Mouse (Mus musculus): ENCODE data around the gene Trappc3.
"Not testable (repeated sequence)": the region's sequence is repeated elsewhere in the genome, so short reads cannot be mapped to it uniquely, and the experiment has no call there.

Gene Trappc3

DNA sequence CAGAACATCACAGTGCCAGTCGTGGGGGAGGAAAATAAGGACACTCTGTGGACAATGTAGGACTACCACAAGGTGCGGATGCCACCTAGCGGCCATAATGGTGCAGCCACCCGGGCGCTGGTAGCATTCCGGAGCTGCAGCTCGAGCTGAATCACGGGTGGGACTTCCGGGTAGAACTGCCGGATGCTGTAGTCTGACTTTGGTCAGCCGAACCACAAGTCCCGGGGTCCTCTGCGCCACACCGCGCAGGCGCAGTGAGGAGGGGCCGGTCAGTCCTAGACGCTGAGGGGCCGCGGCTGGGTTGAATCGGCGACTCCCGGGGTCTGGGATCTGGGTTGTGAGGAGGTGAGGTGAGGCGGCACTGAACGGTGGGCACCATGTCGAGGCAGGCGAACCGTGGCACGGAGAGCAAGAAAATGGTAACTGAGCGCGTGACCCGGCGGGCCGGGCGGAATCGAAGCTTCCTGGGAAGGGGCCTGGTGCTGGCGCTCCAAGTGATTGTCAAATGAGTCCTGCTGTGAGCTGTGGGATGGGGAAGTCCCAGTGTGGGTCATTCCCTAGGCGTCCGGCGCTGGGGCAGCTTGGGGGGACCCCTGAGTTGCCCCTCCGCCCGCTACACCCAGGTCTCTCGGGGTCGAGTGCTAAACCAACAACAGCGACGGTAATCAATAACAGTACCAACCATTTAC is at the start of gene Trappc3:
Gene Trappc3, plus strand, starts transcription at position 207 of the 689 bp plus-strand sequence.
- in situ Hi-C loops (cut with MseI, MboI): loop anchor here (5.0 kb wide), 1 partner anchor 35 kb away; no protein-coding TSS in a partner anchor

DNA sequence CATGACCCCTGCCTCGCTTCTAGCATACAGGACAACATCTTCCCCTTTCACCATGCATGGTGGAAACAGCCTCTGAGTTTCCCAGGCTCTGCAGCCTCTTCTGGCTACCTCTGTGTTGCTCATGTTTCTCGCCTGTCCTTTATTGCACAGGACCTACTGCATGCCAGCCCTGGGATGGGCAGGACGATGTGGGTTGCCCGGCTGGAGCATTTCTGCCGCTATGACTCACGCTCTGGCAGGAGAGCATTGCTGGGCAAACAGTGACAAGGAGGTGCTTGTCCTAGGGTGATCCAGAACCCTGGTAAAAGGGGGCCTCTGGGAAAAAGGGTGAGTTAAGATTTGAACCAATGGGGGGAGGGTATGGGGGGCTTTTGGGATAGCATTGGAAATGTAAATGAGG is 44.4 kb upstream of the Trappc3 start:
- in situ Hi-C loops (cut with MseI, MboI): no loop called here

DNA sequence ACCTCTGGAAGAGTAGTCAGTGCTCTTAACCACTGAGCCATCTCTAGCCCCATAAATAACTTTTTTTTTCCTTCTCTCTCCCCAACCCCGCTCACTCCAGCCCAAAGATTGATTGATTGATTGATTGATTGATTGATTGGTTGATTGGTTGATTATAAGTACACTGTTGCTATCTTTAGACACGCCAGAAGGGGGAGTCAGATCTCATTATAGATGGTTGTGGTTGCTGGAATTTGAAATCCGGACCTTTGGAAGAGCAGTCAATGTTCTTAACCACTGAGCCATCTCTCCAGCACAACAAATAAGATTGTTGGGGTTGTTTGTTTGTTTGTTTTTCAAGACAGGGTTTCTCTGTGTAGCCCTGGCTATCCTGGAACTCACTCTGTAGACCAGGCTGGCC is 42.6 kb upstream of the Trappc3 start:
- in situ Hi-C loops (cut with MseI, MboI): not testable (repeated sequence)

DNA sequence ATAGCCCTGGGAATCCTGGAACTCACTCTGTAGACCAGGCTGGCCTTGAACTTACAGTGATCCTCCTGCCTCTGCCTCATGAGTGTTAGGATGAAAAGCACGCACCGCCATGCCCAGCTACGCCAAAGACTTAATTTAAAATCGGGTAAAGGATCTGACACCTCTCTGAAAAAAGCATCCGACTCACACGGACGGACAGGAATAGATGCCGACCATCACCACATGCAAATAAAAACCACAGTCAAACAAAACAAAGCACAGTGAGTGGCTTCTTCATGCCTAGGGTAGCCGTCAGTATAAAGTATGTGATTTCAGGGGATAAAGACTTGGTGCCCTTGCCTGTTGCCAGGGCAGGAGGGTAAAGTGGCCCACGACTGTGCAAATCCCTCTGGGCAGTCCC is 42.1 kb upstream of the Trappc3 start:
- in situ Hi-C loops (cut with MseI, MboI): loop anchor here (10.0 kb wide), 1 partner anchor 85 kb away; no protein-coding TSS in a partner anchor

DNA sequence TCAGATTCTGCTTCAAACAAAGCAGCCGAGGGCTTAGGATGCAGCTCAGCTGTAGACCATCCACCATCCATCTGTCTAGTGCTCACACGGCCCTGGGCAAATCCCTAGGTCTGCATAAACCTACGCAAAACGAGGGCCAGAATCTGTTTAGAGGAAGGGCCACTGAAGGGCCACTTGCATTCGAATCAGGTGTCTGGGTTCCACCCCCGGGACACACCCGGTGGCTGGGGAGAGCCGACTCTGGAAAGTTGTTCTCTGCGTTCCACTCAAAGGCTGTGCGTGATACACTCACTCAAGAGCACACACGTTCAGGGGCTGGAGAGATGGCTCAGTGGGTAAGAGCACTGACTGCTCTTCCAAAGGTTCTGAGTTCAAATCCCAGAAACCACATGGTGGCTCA is 39.5 kb upstream of the Trappc3 start:
- in situ Hi-C loops (cut with MseI, MboI): loop anchor here (10.0 kb wide), 1 partner anchor 82 kb away; no protein-coding TSS in a partner anchor

DNA sequence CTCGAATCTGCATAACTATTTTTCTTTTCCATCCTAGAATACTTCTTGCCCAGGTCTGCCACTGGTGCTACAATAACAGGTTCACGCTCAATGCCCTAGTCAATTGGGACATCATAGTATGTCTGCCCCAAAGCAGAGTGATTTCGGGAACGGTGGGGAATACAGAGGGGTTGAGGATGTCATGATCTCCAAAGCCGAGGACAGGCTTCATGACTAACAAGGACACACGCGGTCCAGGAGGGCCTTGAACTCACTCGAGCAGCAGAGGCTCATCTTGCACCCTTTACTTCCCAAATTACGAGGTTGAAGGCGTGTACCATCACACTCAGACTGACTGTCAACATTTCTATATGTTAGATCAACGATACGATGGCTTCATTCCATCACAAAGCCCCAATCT is 35.5 kb upstream of the Trappc3 start:
- in situ Hi-C loops (cut with MseI, MboI): loop anchor here (5.0 to 10.0 kb wide), 2 partner anchors 36 to 78 kb away; partner anchors contain the start of gene Trappc3 (in 2 of the 2)

DNA sequence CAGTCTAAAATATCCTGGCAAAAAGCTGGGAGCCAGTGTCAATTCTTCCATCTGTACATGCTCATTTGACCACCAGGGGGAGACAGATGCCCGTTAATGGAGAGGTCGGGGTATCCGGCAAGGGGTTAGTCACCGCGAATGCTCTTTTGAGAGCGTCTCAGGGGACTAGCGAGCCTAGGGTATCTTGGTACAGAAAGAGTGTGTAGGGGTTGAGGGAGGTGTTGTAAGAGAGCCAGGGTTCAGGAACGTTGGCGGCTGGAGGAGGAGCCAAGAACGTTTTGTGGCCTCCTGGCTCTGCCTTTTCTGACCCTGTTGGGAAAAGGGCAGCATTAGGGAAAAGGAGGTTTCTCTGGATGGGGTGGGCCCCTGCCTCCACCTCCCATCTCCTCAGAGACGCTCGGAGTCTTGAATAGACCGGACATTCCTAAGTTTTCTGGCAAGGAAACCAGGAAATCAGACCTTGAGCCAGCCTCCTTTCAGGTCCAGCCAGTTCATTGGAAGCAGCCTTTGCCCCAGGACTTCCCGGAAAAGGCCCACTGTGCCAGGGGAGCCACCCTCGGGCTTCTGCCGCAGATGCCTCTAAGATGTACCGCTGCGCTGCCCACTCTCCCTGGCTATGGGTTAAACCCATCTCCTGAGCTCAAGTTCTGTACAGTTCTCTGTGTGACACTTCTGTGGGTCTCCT is 34.9 kb upstream of the Trappc3 start:
- in situ Hi-C loops (cut with MseI, MboI): loop anchor here (5.0 to 10.0 kb wide), 2 partner anchors 35 to 78 kb away; partner anchors contain the start of gene Trappc3 (in 2 of the 2)

DNA sequence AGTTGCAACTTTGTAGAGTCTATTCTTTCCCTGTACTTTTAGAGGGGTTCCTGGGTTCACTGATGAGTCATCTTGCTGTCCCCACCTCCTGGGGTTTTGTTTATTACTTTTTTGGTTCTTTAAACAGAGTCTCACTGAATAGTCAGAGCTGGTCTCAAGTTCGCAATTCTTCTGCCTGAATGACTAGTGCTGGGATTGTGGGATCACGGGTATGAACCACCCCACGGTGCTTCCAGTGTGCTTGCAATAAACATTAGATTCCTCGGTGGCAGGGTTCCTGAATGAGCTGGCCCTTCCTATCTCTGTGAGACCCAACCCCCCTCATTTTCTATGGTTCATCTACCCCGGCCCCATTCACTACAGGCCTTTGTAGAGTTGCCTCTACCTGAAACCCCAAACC is 34.0 kb upstream of the Trappc3 start:
- in situ Hi-C loops (cut with MseI, MboI): loop anchor here (5.0 to 10.0 kb wide), 2 partner anchors 34 to 77 kb away; partner anchors contain the start of gene Trappc3 (in 2 of the 2)

DNA sequence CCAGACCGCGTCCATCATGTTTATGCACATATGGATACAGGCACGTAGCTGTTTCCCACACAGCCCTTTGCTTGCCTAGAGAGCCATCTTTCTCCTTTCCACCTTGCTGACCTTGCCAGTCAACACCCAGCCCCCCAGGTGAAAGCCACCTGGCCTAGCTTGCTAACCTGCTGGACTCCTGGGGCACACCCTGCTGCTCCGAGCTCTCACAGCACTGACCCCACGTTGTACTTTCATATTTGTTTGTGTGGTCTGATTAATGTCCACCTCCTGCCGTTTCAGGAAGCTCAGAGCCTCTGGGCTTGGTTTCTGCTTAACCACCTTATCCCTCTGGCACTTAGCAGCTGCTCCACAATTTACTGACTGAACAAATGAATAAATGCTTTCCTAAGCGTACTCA is 32.2 kb upstream of the Trappc3 start:
- in situ Hi-C loops (cut with MseI, MboI): loop anchor here (5.0 to 10.0 kb wide), 2 partner anchors 32 to 75 kb away; partner anchors contain the start of gene Trappc3 (in 2 of the 2)

DNA sequence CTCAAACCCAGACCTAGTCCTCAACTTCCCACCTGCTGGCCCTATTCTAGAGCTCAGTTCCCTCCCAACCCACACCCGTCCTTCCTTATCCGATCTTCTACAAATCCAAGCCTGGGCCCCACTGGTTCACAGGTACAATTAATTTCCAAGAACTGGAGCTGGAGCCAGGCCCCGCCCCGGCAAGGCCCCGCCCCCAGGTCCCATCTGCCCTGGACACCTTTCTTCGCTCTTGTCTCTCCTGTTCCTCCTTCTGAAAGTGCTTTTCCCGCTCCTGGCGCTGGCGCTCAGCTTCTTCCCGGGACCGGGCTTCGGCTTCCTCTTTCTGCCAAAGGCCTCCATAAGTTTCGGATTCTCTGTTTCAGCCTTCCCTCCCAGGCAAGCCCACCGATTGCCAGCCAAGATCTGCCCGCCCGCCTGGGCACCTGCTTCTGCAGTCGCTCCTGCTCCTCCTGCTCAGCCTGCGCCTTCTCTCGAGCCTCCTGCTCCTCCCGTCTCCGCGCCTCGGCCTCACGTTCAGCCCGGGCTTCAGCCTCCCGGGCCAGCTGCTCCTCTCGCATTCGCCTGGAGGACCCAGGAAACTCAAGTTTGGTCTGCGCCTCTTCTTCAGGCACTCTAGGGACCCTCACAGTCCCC is 28.3 kb upstream of the Trappc3 start:
- in situ Hi-C loops (cut with MseI, MboI): no loop called here

DNA sequence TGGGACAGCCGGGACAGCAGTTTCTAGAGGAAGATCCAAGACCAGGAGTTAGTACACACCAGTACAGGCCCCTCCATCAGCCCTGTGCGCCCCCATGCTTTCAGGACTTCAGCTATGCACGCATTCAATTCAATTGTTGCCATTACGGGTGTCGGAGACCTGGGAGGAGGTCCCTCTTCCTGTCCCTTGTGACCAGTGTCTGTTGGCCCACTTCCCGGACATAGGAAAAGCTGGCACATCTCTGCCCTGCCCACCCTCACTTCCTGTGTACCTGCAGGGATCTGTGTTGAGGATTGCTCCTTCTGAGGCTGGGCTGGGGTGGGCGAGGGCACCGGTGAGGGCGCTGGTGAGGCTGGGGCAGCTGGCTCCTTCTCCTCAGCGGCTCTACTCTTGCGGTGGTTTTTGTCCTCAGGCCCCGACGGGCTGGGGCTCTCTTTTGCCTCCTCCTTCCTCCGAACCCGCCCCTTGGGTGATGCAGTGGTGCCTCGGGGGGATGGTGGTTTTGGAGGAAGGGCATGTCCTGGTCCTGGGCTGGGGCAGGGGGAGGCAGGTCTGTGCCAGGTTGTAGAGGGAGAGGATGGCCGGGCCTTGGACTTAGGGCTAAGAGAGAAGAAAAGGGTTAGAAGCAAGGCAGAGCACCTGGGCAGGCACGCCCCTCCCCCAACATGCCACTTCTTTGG is 27.5 kb upstream of the Trappc3 start:
- in situ Hi-C loops (cut with MseI, MboI): no loop called here

DNA sequence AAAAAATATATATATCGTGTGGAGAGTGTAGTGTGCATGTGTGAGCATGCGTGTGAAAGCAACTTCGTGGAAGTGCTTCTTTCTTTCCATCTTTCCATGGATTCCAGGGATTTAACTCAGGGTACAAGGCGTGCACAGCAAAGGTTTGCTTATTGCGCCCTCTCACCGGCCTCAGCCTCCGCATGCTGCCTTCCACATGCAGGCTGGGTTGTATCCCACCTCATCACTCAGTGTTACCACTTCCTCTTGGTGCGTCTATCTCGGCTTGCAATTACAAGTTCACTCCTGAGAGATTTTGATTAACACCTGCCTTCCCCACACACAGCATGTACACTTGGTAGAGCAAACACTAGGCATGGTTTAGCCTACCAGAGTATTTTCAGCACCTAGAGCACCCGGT is 26.9 kb upstream of the Trappc3 start:
- in situ Hi-C loops (cut with MseI, MboI): no loop called here

DNA sequence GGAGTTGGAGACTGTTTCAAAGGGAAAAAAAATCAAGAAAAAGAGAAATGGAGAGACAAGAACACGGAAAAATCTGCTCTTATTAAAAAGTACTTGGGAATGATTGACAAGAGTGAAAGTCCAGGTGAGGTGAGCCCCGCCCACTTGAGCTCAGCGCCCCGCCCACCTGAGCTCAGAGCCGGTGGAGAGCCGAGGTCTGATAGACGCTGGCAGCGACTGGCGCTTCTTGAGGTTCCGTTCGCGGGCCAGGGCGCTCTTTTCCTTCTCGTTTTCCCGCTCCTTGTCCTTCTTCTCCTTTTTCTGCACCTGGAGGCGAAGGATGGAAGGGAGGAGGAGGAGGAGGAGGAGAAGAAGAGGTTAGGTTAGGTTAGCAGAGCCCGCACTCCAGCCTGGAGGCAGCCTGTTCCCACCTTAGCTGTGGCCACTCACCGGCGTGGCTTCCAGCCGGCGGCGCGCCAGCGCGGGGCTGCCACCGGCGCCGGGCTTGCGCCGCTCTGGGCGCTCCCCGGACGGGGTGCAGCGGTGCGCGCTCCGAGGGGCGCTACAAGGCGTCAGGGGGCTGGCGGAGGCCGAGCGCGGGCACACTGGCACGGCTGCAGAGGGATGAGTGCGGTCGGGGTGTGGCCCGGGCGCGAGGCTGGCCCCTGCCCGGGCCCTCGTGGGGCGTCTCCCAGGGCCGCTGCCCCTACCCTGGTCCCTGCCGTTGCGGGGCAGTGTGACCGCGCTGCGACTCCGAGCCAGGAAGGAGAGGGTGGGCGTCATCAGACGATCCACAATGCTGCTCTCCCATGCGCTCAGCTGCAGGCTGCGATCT is 25.5 kb upstream of the Trappc3 start:
- in situ Hi-C loops (cut with MseI, MboI): no loop called here

DNA sequence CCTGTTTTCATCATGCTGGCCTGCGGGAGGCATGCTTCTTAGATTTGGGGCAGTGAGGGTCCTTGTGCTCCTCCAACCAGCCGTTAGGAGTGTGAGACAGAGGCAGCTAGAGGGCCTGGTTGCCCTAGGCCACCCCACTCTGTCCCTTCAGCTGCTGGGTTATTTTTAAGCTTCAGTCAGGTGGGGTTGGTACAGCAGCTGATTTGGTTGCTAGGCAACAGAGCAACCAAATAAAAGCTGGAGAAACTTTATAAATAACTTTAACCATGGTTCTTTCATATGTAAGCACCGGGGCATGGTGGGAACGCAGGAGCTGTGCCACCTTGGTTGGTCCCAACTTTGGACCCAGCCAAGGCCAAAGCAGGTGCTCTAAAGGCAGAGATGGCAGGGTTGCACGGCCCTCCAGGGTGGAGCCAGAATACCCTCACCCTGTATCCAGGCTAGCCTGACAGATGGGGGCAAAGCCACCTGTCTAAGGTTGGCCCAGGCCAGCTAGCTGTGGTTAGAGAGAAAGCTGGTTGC is 24.3 kb upstream of the Trappc3 start:
- in situ Hi-C loops (cut with MseI, MboI): no loop called here

DNA sequence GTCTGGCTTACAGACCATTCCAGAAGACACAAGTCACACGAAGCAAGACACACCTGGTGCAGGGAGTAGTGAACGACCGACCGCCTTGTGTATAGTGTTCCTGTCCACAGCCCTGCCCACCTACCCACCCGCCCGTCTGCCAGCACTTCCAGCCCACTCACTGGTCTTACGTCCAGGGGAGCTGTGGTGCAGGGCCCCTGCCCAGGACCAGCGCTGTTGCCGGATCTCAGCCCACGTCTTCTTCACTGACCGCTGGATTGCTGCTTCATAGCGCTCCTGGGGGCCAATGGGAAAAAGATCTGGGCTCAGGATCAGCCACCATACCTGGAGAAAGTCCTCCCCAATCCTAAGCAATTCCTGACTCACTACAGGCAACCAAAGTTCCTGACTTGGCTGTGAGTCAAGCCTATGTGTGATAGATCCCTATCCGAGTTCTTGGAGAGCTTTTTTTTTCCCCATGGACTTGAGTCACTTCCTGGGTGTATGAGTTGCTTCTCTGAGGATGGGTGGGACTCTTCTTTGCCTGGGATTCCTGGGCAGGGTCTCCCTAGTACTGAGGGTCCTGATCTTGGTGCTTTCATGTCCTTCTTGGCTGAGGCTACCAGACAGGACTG is 22.2 kb upstream of the Trappc3 start:
- in situ Hi-C loops (cut with MseI, MboI): no loop called here

DNA sequence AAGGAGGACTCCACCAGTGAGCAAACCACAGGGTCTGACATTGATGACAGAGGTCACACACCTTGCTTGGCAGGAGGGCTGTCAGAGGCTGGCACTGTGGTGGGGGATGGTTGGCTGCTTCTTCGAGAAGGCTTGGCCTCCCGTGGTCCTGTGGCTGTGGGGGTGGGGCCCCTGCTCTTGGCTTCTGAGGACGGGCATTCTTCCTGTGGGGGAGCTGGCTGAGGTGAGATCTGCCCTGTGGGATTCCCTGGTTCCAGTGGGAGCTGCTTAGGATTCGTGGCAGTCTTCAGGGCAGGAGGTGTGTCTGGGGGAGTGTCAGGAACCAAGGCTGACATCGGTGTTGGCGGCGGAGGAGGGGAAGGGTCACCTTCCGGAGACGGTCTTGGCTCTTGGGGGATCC is 20.2 kb upstream of the Trappc3 start:
- in situ Hi-C loops (cut with MseI, MboI): no loop called here

DNA sequence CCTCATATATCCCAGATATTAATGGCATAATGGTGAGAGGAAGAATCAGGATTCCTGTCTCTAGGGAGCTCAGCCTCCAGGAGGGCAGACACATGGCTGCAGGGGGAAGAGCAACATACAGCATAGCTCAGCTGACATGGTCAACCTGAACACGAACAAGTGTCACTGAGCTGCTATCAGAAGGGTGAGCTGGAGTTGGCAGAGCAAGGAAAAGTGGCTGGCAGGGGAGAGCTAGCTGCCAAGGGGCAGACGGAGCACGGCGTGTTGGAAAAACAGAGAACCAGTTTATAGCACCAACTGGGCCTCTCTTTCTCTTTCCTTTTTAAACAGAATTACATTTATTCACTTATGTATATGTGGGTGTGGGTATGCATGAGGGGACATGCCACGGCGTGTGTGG is 19.6 kb upstream of the Trappc3 start:
- in situ Hi-C loops (cut with MseI, MboI): no loop called here

DNA sequence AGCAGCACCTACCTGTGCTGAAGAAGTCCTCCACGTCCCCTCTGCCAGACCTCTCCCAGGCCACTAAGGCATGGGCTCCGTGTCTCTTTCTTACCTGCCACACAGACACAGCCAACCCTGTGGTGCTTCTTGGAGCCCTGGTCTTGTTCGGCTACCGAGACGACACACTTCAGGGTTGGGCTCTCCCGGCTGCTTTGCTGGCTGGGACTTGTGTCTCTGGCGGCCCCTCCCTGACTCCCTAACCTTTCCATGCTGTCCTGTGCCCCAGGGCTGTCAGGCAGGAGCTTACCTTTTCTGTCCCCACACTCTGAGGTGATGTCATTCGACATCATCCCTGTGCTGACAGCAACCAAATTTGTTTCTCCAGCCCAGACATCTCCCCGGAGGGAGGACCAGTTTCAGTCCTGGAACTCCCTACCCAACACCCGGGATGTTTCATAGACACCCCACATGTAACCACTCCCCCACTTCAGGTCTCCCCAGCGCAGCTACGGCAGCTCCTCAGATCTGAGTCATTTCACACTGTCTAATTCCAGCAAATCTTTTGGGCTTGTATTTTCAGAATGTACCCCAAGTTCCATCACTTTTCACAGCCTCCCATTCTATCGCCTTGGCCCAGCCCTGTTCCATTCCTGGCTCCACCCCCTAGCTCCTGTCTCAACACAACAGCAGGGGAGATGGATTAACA is 15.8 kb upstream of the Trappc3 start:
- in situ Hi-C loops (cut with MseI, MboI): no loop called here

DNA sequence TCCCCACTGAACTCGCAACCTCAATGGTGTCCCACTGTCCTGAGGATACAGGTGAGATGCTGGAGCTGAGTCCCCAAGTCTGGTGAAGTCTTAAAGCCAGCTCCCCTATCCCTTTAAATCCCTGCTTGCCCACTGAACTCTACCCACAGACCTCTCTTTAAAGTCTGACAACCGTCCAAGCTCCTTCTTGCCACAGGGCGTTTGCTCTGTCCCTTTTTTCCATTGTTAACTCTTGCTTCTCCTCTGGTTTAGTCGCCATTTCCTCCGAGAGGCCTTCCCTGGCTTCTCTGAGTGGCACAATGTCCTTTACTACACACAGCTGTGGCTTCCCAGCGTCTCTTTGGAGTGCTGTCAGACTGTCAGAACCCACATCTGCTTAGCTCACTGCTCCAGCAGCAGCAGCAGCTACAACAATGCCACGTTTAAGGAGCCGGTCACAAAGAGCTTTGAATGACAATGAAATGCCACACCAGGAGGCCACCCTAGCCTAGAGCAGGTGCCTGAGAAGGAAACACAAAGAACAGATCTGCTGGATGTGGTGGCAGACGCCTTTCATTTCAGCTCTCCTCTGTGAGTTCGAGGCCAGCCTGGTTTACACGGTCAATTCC is 13.8 kb upstream of the Trappc3 start:
- in situ Hi-C loops (cut with MseI, MboI): no loop called here

All from mouse trophoblast stem cell (cell line).